Mouse (Mus musculus): ENCODE results near the gene Usp53. TPM values are rescaled to one million over a fixed set of nuclear protein-coding genes. Genes with fewer than 3 reads are reported as not detected.

Usp53 gene
- polyA plus RNA-seq, 1 experiment: 2.3 TPM

DNA sequence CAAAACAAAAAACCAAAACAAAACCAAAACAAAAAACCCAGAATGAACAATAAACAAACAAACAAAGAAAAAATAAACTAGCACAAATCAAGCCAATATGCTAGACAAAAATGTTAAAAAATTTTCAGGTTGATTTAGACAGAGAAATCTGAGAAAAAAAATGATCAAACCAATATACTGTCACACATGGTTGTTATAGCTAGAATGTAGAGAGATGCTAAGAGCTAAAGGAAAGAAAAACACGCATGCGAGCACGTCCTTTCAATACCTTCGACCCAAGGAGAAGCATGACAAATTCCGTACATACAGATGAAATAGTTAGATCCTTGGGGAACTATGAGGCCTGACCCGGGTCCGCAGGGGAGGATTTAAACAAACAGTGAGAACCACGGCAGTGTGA lies 65.0 kb downstream of the Usp53 start, which contains the start of gene Gm10959:
TSS of gene Gm10959 (minus strand) at position 101 of the 400 bp plus-strand sequence.
- no peak within 1 kb of the TSS for H3K27ac ChIP-seq (ENCODE audit: control insufficient read depth, insufficient read depth, low read length)
- no peaks in the 10 kb centered on the region for H3K36me3 ChIP-seq (ENCODE audit: control insufficient read depth, insufficient read depth, low read length)
- no peak within 1 kb of the TSS for H3K4me3 ChIP-seq (ENCODE audit: control insufficient read depth, insufficient read depth, low read length)
- DNase-seq: no peak
- TF ChIP-seq CTCF (IDR thresholded peaks at IDR 0.05; ENCODE audit: borderline replicate concordance, control insufficient read depth, extremely low read depth, insufficient read depth, low read length, poor library complexity) (no peak), POLR2A (IDR thresholded peaks at IDR 0.05; ENCODE audit: control insufficient read depth, extremely low read depth, insufficient read depth, low read length, poor library complexity) (no peak)
- H3K27me3 ChIP-seq (ENCODE audit: control insufficient read depth, insufficient read depth, low read length): no peaks in the 10 kb centered on the region
- 96% methylated on average over 8 of the region's 8 CpGs for WGBS
- H3K4me1 ChIP-seq (replicated peaks; ENCODE audit: control insufficient read depth, insufficient read depth, low read length): no peaks in the 10 kb centered on the region

DNA sequence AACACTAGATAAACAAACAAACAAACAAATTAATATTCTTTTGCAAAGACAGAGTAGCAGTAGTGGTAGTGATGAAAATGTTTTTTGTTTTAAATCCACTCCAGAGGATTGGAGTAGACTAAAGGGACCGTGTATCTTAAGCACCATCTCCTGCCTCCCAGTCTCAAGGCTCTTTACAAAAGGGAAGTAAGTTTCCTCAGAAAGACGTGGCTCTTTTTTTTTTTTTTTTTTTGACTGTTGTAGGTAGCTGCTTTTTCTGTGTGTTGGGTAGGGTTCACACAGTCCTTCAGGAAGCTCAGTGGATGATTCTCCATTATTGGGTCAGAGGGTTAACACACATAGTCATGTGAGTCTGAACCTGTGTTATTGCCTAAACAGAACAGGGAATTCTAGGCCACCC lies 65.6 kb downstream of the Usp53 start:
- H3K4me1 ChIP-seq (replicated peaks; ENCODE audit: control insufficient read depth, insufficient read depth, low read length): no peaks in the 10 kb centered on the region
- H3K27me3 ChIP-seq (ENCODE audit: control insufficient read depth, insufficient read depth, low read length): no peaks in the 10 kb centered on the region
- no peaks in the 10 kb centered on the region for H3K36me3 ChIP-seq (ENCODE audit: control insufficient read depth, insufficient read depth, low read length)
- TF ChIP-seq POLR2A (IDR thresholded peaks at IDR 0.05; ENCODE audit: control insufficient read depth, extremely low read depth, insufficient read depth, low read length, poor library complexity) (no peak), CTCF (IDR thresholded peaks at IDR 0.05; ENCODE audit: borderline replicate concordance, control insufficient read depth, extremely low read depth, insufficient read depth, low read length, poor library complexity) (no peak)
- no peak for DNase-seq
- 26% methylated on average over 2 of the region's 2 CpGs for WGBS
- H3K4me3 ChIP-seq (ENCODE audit: control insufficient read depth, insufficient read depth, low read length): no peak overlapping the region
- H3K27ac ChIP-seq (ENCODE audit: control insufficient read depth, insufficient read depth, low read length): no peak overlapping the region

DNA sequence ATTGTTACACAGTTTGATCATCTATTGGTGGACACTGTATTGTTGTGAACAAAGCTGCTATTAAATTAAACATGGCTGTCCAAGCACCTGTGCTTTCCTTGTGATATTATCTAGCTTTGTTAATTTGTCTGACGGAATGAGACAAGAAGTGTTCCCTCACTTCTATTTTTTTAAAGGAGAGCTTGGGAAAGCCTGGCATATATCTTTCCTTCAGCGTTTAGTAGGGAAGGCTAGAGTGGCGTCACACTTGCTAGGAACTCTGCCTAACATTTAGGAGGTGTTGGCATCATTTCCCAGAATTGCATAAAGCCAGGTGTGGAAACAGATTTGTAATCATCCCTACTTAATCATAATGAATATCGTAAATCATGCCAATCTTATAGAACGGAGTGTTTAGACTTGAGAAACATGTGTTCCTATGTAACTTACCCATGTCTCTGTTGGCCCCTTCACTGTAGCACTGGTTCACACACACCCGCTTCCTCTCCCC lies 68.1 kb downstream of the Usp53 start:
- Histone ChIP-seq H3K27ac (ENCODE audit: control insufficient read depth, insufficient read depth, low read length) (no peak overlapping the region), H3K36me3 (ENCODE audit: control insufficient read depth, insufficient read depth, low read length) (no peaks in the 10 kb centered on the region), H3K4me3 (ENCODE audit: control insufficient read depth, insufficient read depth, low read length) (no peak overlapping the region), H3K27me3 (ENCODE audit: control insufficient read depth, insufficient read depth, low read length) (no peaks in the 10 kb centered on the region), H3K4me1 (replicated peaks; ENCODE audit: control insufficient read depth, insufficient read depth, low read length) (no peaks in the 10 kb centered on the region)
- DNase-seq: no peak
- no peak for TF ChIP-seq POLR2A (IDR thresholded peaks at IDR 0.05; ENCODE audit: control insufficient read depth, extremely low read depth, insufficient read depth, low read length, poor library complexity)
- no peak for TF ChIP-seq CTCF (IDR thresholded peaks at IDR 0.05; ENCODE audit: borderline replicate concordance, control insufficient read depth, extremely low read depth, insufficient read depth, low read length, poor library complexity)
- 94% methylated on average over 6 of the region's 6 CpGs for WGBS

DNA sequence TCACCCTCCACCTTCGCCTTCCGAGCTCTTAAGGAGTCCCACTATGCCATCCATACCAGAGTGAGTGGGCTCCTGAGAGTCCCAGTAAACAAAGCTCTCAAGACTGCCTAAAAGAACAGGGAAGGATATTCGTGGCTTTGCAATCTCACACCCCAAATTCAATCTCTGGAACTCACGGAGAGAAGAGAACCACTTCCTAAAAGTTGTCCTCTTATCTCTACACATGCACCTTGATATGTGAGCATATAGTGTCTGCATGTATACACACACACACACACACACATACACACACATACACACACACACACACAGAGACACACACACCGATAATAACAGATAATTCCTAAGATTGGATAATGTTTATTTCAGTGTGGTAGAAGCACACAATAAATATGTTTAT lies 68.8 kb downstream of the Usp53 start:
- no peak for DNase-seq
- no peak overlapping the region for H3K27ac ChIP-seq (ENCODE audit: control insufficient read depth, insufficient read depth, low read length)
- no peaks in the 10 kb centered on the region for H3K36me3 ChIP-seq (ENCODE audit: control insufficient read depth, insufficient read depth, low read length)
- H3K4me1 ChIP-seq (replicated peaks; ENCODE audit: control insufficient read depth, insufficient read depth, low read length): no peaks in the 10 kb centered on the region
- H3K27me3 ChIP-seq (ENCODE audit: control insufficient read depth, insufficient read depth, low read length): no peaks in the 10 kb centered on the region
- no peak overlapping the region for H3K4me3 ChIP-seq (ENCODE audit: control insufficient read depth, insufficient read depth, low read length)
- no peak for TF ChIP-seq POLR2A (IDR thresholded peaks at IDR 0.05; ENCODE audit: control insufficient read depth, extremely low read depth, insufficient read depth, low read length, poor library complexity)
- TF ChIP-seq CTCF (IDR thresholded peaks at IDR 0.05; ENCODE audit: borderline replicate concordance, control insufficient read depth, extremely low read depth, insufficient read depth, low read length, poor library complexity): no peak
- WGBS: 67% methylated on average over 5 of the region's 5 CpGs

DNA sequence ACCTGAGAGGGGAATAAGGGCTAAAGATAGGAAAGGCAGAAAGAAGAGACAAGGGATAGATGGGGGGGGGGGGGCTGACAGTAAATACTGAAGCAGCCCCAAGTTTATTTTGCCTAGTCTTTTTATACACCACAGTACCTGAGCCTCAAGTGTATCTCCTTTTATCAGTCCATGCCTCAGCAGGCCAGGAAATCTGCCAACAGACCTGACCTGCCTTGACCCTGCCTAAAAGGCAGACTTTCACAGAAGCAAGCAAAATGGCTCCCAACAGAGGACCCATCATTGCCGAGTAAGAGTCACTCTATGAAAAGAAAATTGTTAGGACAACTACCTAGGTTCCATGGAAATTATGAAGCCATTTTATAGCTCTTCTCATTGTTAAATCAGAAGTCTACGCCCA lies 76.5 kb downstream of the Usp53 start:
- Histone ChIP-seq H3K4me1 (replicated peaks; ENCODE audit: control insufficient read depth, insufficient read depth, low read length) (no peaks in the 10 kb centered on the region), H3K27ac (ENCODE audit: control insufficient read depth, insufficient read depth, low read length) (no peak overlapping the region), H3K36me3 (ENCODE audit: control insufficient read depth, insufficient read depth, low read length) (no peaks in the 10 kb centered on the region), H3K27me3 (ENCODE audit: control insufficient read depth, insufficient read depth, low read length) (no peaks in the 10 kb centered on the region), H3K4me3 (ENCODE audit: control insufficient read depth, insufficient read depth, low read length) (no peak overlapping the region)
- DNase-seq: no peak
- no peak for TF ChIP-seq CTCF (IDR thresholded peaks at IDR 0.05; ENCODE audit: borderline replicate concordance, control insufficient read depth, extremely low read depth, insufficient read depth, low read length, poor library complexity)
- no peak for TF ChIP-seq POLR2A (IDR thresholded peaks at IDR 0.05; ENCODE audit: control insufficient read depth, extremely low read depth, insufficient read depth, low read length, poor library complexity)
- WGBS: 97% methylated on average over 2 of the region's 2 CpGs

DNA sequence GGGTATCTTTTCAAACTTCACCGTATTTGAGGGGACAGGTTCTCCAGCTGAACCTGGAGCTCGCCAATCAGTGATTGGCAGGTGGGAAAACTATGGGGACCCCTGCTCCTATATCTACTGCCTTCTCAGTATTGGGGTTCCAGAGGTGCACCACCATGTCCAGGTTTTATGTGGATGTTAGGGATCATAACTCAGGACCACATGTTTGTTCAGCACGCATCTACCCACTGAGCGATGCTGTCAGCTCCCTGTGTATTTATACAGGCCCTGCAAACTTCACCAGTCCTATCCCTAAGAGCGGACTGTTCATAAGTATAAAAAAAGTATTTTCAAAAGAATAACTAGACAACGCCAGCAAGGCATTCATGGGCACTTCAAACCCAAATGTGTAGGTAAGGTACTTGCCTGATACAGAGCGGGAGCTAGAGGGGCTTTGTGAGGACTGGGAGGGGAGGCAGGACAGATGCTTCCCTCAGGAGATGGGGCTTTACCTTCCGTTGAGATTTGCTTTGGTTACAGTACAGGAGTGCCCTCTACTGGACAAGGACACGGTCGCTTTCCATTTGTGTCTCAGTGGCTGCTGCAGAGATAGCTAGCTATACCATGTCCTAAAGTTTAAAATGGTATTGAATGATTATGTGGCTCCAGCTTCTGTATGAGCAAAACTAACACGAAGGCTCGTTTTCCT lies 80.4 kb downstream of the Usp53 start:
- Histone ChIP-seq H3K4me3 (ENCODE audit: control insufficient read depth, insufficient read depth, low read length) (no peak overlapping the region), H3K27ac (ENCODE audit: control insufficient read depth, insufficient read depth, low read length) (no peak overlapping the region), H3K4me1 (replicated peaks; ENCODE audit: control insufficient read depth, insufficient read depth, low read length) (no peaks in the 10 kb centered on the region), H3K27me3 (ENCODE audit: control insufficient read depth, insufficient read depth, low read length) (no peaks in the 10 kb centered on the region), H3K36me3 (ENCODE audit: control insufficient read depth, insufficient read depth, low read length) (no peaks in the 10 kb centered on the region)
- 49% methylated on average over 12 of the region's 12 CpGs for WGBS
- no peak for TF ChIP-seq POLR2A (IDR thresholded peaks at IDR 0.05; ENCODE audit: control insufficient read depth, extremely low read depth, insufficient read depth, low read length, poor library complexity)
- no peak for TF ChIP-seq CTCF (IDR thresholded peaks at IDR 0.05; ENCODE audit: borderline replicate concordance, control insufficient read depth, extremely low read depth, insufficient read depth, low read length, poor library complexity)
- peak; percentile 30 for DNase-seq

All from thymus, adult 2 months (tissue).